Comparison of ENCODE assay signal across 22 mouse cellular contexts in genomic region chr1:180354976-180355730, GRCm38 (mm10). TPM values are rescaled to one million over a fixed set of nuclear protein-coding genes. Genes with fewer than 3 reads are reported as not detected.
DNase-seq lines count a peak whose midpoint lies in the region; ATAC-seq lines count a peak whose summit lies in the region.
"Had no signal": no experiment of that assay in that cellular context is flagged by ENCODE, and none has a peak within 500 bp of the region (broad histone marks: within the 10 kb centered on the region; RNA-seq: fewer than 3 reads in every experiment).

No protein-coding gene starts in this region.

- WGBS in lung, embryonic 16.5 days: 81% methylated on average over 13 of the region's 13 CpGs

- H3K4me3 ChIP-seq in lung, embryonic 16.5 days (ENCODE audit: low read length): no peak overlapping the region
- H3K4me3 ChIP-seq: forebrain, embryonic 10.5 days; heart, embryonic 15.5 days; kidney, embryonic 15.5 days; limb, embryonic 13.5 days had no signal

- H3K9ac ChIP-seq in lung, embryonic 16.5 days (ENCODE audit: low read length): no peak overlapping the region
- H3K9ac ChIP-seq: forebrain, postnatal 0 days; heart, embryonic 15.5 days; kidney, embryonic 15.5 days; limb, embryonic 13.5 days; liver, embryonic 14.5 days had no signal

- DNase-seq in lung, postnatal 36 days: no peak
- peak; percentile 57 for DNase-seq in CD4-positive, CD25-positive, alpha-beta regulatory T cell, adult 2 months (ENCODE audit: low read depth, low spot score)
- peak; percentile 53 for DNase-seq in naive thymus-derived CD4-positive, alpha-beta T cell, adult 2 months (ENCODE audit: low read depth)
- no peak for DNase-seq in frontal cortex, postnatal 25 days (ENCODE audit: low spot score in 2 of 2)
- DNase-seq in layer of hippocampus, postnatal 36 days: no peak
- DNase-seq: adrenal gland, postnatal 25 days; cerebellum, adult 18-20 months; cerebellum, postnatal 36 days; forebrain, postnatal 0 days; heart, adult 11 months; kidney, postnatal 4 days; lung, postnatal 10 days; right cerebral cortex, postnatal 4 days had no signal

- no peaks in the 10 kb centered on the region for H3K9me3 ChIP-seq in lung, embryonic 16.5 days (ENCODE audit: control insufficient read depth, low read length)
- H3K9me3 ChIP-seq: forebrain, embryonic 10.5 days; G1E; heart, embryonic 15.5 days; kidney, embryonic 15.5 days; limb, embryonic 13.5 days had no signal

- H3K36me3 ChIP-seq in lung, embryonic 16.5 days (ENCODE audit: control insufficient read depth, insufficient read depth, low read length): no peaks in the 10 kb centered on the region
- H3K36me3 ChIP-seq: forebrain, embryonic 10.5 days; heart, embryonic 15.5 days; kidney, embryonic 15.5 days had no signal

- H3K27me3 ChIP-seq in lung, embryonic 16.5 days (ENCODE audit: control insufficient read depth, insufficient read depth, low read depth, low read length): no peaks in the 10 kb centered on the region
- H3K27me3 ChIP-seq: heart, embryonic 15.5 days; kidney, embryonic 15.5 days; limb, embryonic 13.5 days had no signal

- peaks cover 41% of the 10 kb centered on the region for H3K4me1 ChIP-seq in lung, embryonic 16.5 days (replicated peaks; ENCODE audit: control insufficient read depth, insufficient read depth, low read length)

- H3K4me2 ChIP-seq in lung, embryonic 16.5 days (ENCODE audit: low read depth, low read length): no peak overlapping the region
- H3K4me2 ChIP-seq: heart, embryonic 15.5 days; limb, embryonic 13.5 days had no signal

- H3K27ac ChIP-seq in lung, embryonic 16.5 days (ENCODE audit: low read length): 0 out of 2 replicates have a peak overlapping the region, but pooled peaks have one; percentile 28
- H3K27ac ChIP-seq: liver, embryonic 14.5 days had no signal

- ATAC-seq in lung, embryonic 16.5 days (ENCODE audit: low read depth): no peak
- peak; percentile 17 for ATAC-seq in activated CD4-positive, CD25-positive, alpha-beta regulatory T cell, adult 4 months
- ATAC-seq: forebrain, postnatal 0 days; midbrain, embryonic 16.5 days had no signal

RNA-seq across cellular contexts. Expression of gene Itpkb, which starts 24.9 kb away (rescaled TPM):
- polyA plus RNA-seq in lung, embryonic 16.5 days (2015; fragmentation: Nextera tagmentation; extraction: Ambion mirVana): 9.4 and 10.6 TPM in 2 replicates
- 10 to 100 TPM; 29.8 to 38.2 TPM for polyA plus RNA-seq in activated CD4-positive, CD25-positive, alpha-beta regulatory T cell, adult 4 months (2017; shearing (Covaris generic))
- 10 to 100 TPM; 24.2 to 25.2 TPM for total RNA-seq in layer of hippocampus, postnatal 36 days (2021)

Comparison
In these comparisons a context has a peak if more than half of its experiments do, and no peak if none do; other contexts are left out.
1. DNase-seq: peak in CD4-positive, CD25-positive, alpha-beta regulatory T cell, adult 2 months (single experiment) and naive thymus-derived CD4-positive, alpha-beta T cell, adult 2 months (single experiment); none in lung, postnatal 36 days (single experiment), frontal cortex, postnatal 25 days (0 of 2) and layer of hippocampus, postnatal 36 days (0 of 2).